Mouse (Mus musculus): ENCODE measurements around the gene Osbpl11.

GRCm38 (mm10) chr16:33244933-33245470 lies 60.1 kb downstream of the Osbpl11 start:
- no peak for TF ChIP-seq POLR2A (IDR thresholded peaks at IDR 0.05; ENCODE audit: extremely low read depth, insufficient read depth, low read length)
- no peak for TF ChIP-seq CTCF (IDR thresholded peaks at IDR 0.05; ENCODE audit: low read depth, low read length)
